Mouse (Mus musculus) cerebellum, adult 9-11 months (tissue): ENCODE measurements around the gene B4galt4.
"Not testable (repeated sequence)": the region's sequence is repeated elsewhere in the genome, so short reads cannot be mapped to it uniquely, and the experiment has no call there.

Source experiments
- DNase-seq: peaks from one replicate; pipeline ENCODE4 v3.0.0; 2022

Gene B4galt4

GRCm38 (mm10) chr16:38742113-38742658 is at the start of gene B4galt4:
B4galt4 (plus strand) TSS chr16:38742264.
- peak; percentile 72 for DNase-seq

GRCm38 (mm10) chr16:38694906-38695540 is 47.0 kb upstream of the B4galt4 start:
- no peak for DNase-seq

GRCm38 (mm10) chr16:38695557-38695956 is 46.5 kb upstream of the B4galt4 start:
- DNase-seq = no peak

GRCm38 (mm10) chr16:38697611-38698010 is 44.5 kb upstream of the B4galt4 start:
- DNase-seq = no peak

- no peak for DNase-seq
Observed at GRCm38 (mm10) chr16:38700392-38701162, 41.5 kb upstream of the B4galt4 start.

- no peak for DNase-seq
Observed at GRCm38 (mm10) chr16:38701492-38702185, 40.4 kb upstream of the B4galt4 start.

- no peak for DNase-seq
Observed at GRCm38 (mm10) chr16:38702316-38702715, 39.7 kb upstream of the B4galt4 start.

GRCm38 (mm10) chr16:38703501-38703900 is 38.6 kb upstream of the B4galt4 start:
- no peak for DNase-seq

GRCm38 (mm10) chr16:38705531-38706281 is 36.4 kb upstream of the B4galt4 start:
- DNase-seq = no peak

- no peak for DNase-seq
Observed at GRCm38 (mm10) chr16:38706782-38707181, 35.3 kb upstream of the B4galt4 start.

- DNase-seq = no peak
Observed at GRCm38 (mm10) chr16:38708962-38709520, 33.0 kb upstream of the B4galt4 start.

GRCm38 (mm10) chr16:38711245-38711644 is 30.8 kb upstream of the B4galt4 start:
- no peak for DNase-seq

GRCm38 (mm10) chr16:38712105-38712504 is 30.0 kb upstream of the B4galt4 start:
- no peak for DNase-seq

- DNase-seq = peak; percentile 37
Observed at GRCm38 (mm10) chr16:38712581-38713403, 29.3 kb upstream of the B4galt4 start, which contains the start of gene Arhgap31. Arhgap31 (minus strand) TSS chr16:38713274.

- no peak for DNase-seq
Observed at GRCm38 (mm10) chr16:38713404-38714258, 28.4 kb upstream of the B4galt4 start.

GRCm38 (mm10) chr16:38714259-38714526 is 27.9 kb upstream of the B4galt4 start:
- DNase-seq = not testable (repeated sequence)

- DNase-seq = no peak
Observed at GRCm38 (mm10) chr16:38721377-38721776, 20.7 kb upstream of the B4galt4 start.

- DNase-seq = peak; percentile 21
Observed at GRCm38 (mm10) chr16:38724256-38724655, 17.8 kb upstream of the B4galt4 start.

GRCm38 (mm10) chr16:38724974-38725373 is 17.1 kb upstream of the B4galt4 start:
- no peak for DNase-seq

- no peak for DNase-seq
Observed at GRCm38 (mm10) chr16:38728576-38729132, 13.4 kb upstream of the B4galt4 start.
